Mouse (Mus musculus): ENCODE results near the gene Adcy2. TPM values are rescaled to one million over a fixed set of nuclear protein-coding genes. Genes with fewer than 3 reads are reported as not detected.

The Adcy2 gene
- total and polyA plus RNA-seq, 3 experiments: not detected

DNA sequence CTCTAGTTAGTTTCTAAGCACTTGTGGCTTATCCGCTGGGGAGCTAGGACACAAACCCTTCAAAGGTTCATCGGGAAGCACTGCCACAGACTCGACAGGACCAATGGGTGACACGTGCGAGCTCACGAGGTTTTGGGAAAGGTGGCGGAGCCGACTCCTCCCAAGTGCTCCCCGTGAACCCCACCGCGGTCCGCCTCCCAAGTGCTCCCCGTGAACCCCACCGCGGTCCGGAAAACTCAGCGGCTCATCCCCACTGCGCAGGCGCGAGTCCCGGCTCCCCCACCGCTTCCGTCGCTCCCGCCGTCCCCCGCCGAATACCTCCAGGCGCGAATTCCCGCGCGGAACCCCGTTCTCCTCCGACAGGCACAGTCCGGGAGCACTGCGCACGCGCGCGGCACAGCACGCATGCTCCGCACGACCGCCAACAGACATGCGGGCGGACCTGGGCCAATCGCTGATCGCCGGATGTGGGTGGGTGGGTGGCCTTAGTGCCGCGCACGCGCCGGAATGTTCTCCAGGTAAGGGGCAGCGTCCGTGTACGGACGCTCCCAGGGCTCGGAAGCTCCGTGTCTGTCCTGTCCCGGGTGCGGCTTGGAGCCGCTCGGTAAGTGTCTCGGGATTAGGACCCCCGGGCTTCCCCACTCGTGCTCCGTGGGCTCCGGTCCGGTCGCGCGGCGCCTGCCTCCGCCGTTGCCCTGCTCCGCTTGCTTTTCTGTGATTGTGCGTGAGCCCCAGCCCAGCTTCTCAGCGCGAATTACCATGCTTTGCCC is 417.4 kb downstream of the Adcy2 start, which contains the start of the genes Mtrr and Fastkd3 (continued):
- peak; percentile 81 for TF ChIP-seq TCF12 (IDR thresholded peaks at IDR 0.05; ENCODE audit: low read depth, low read length)
- TF ChIP-seq ZNF384 (IDR thresholded peaks at IDR 0.05; ENCODE audit: low read depth, low read length): no peak
- peak; percentile 68 for TF ChIP-seq CHD2 (IDR thresholded peaks at IDR 0.05; ENCODE audit: low read length)
- 0 out of 2 replicates have a peak, but pooled peaks have one; percentile 30 for TF ChIP-seq TBP (conservative IDR thresholded peaks at IDR 0.05; ENCODE audit: low read depth, low read length)
- peak; percentile 57; the same call in 1 of the 2 replicates for TF ChIP-seq POLR2AphosphoS2 (IDR thresholded peaks at IDR 0.05; ENCODE audit: low read depth, low read length)
- TF ChIP-seq USF1 (IDR thresholded peaks at IDR 0.05; ENCODE audit: low read depth, low read length): peak; percentile 47
- peak; percentile 78 for TF ChIP-seq HCFC1 (IDR thresholded peaks at IDR 0.05; ENCODE audit: low read depth, low read length)
- no peak for TF ChIP-seq GABPA (IDR thresholded peaks at IDR 0.05; ENCODE audit: insufficient replicate concordance, low read depth, low read length)
- TF ChIP-seq MAFK (IDR thresholded peaks at IDR 0.05; ENCODE audit: insufficient replicate concordance, low read length): no peak
- no peak for TF ChIP-seq PAX5 (IDR thresholded peaks at IDR 0.05; ENCODE audit: low read length)
- TF ChIP-seq ZMIZ1 (IDR thresholded peaks at IDR 0.05; ENCODE audit: low read depth, low read length): peak; percentile 38; the same call in 1 of the 2 replicates
- peak; percentile 66 for TF ChIP-seq BHLHE40 (IDR thresholded peaks at IDR 0.05; ENCODE audit: low read depth, low read length)
- TF ChIP-seq USF2 (conservative IDR thresholded peaks at IDR 0.05; ENCODE audit: low read depth, low read length): no peak
- TF ChIP-seq MAZ (IDR thresholded peaks at IDR 0.05; ENCODE audit: low read depth, low read length): 0 out of 2 replicates have a peak, but pooled peaks have one; percentile 74
- no peak for TF ChIP-seq ZKSCAN1 (IDR thresholded peaks at IDR 0.05; ENCODE audit: borderline replicate concordance, low read depth, low read length)
- no peak for TF ChIP-seq CHD1 (IDR thresholded peaks at IDR 0.05; ENCODE audit: low read depth, low read length)
- TF ChIP-seq SMC3 (IDR thresholded peaks at IDR 0.05; ENCODE audit: low read depth, low read length): no peak
- no peak for TF ChIP-seq RAD21 (IDR thresholded peaks at IDR 0.05; ENCODE audit: low read depth, low read length)
- no peak for TF ChIP-seq ZC3H11A (IDR thresholded peaks at IDR 0.05; ENCODE audit: low read depth, low read length)

DNA sequence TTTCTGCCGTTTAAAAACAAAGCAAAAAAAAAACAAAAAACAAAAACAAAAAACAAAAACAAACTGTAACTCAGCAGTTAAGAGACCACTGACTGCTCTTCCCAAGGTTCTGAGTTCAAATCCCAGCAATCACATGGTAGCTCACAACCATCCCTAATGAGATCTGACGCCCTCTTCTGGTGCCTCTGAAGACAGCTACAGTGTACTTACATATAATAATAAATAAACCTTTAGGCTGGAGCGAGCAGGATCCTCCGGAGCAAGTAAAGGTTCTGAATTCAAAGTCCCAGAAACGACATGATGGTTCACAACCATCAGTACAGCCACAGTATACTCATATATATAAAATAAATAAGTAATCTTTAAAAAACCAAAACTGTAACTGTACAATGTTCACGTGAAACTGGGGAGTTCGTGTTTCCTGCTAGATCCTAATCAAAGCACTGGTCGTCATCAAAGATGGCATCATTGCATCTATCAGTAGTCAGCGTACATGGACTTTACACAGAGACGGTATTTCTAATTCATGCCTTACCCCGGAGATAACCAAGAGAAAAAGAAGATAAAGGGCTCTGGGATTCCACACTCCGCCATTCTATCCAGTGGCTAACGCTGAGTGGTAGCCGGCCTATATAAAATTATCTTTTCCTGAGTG is 418.1 kb downstream of the Adcy2 start:
- H3K79me2 ChIP-seq (replicated peaks; ENCODE audit: control insufficient read depth, extremely low read depth, insufficient read depth, poor library complexity, severe bottlenecking): peaks cover 38% of the 10 kb centered on the region
- no peaks in the 10 kb centered on the region for H3K27me3 ChIP-seq (replicated peaks)
- peak overlapping the region; percentile 78 for H3K9ac ChIP-seq (ENCODE audit: insufficient read depth, low read depth)
- peak; percentile 37 for DNase-seq (ENCODE audit: extremely low read depth)
- no peaks in the 10 kb centered on the region for H3K9me3 ChIP-seq (replicated peaks; ENCODE audit: low read length)
- no peak for TF ChIP-seq MEF2A (IDR thresholded peaks at IDR 0.05; ENCODE audit: borderline replicate concordance, low read depth, low read length)
- TF ChIP-seq MAZ (IDR thresholded peaks at IDR 0.05; ENCODE audit: low read depth, low read length): no peak
- TF ChIP-seq CTCF (conservative IDR thresholded peaks at IDR 0.05 in 1 of 2, IDR thresholded peaks at IDR 0.05 in 1 of 2; ENCODE audit: low read depth in 2 of 2, low read length in 2 of 2): peak in 1 of 2 experiments; percentile 29; a peak in 2 of 4 replicates
- no peak for TF ChIP-seq ZC3H11A (IDR thresholded peaks at IDR 0.05; ENCODE audit: low read depth, low read length)
- TF ChIP-seq TBP (conservative IDR thresholded peaks at IDR 0.05; ENCODE audit: low read depth, low read length): 0 out of 2 replicates have a peak, but pooled peaks have one; percentile 11
- TF ChIP-seq POLR2AphosphoS2 (IDR thresholded peaks at IDR 0.05; ENCODE audit: low read depth, low read length): no peak
- peaks cover 3 to 38% of the 10 kb centered on the region in 2 experiments; a peak in 3 of 4 replicates for H3K4me1 ChIP-seq (ENCODE audit: control insufficient read depth in 1 of 2, insufficient read depth in 2 of 2)
- H3K4me2 ChIP-seq (ENCODE audit: insufficient read depth, low read depth, poor library complexity, severe bottlenecking): peak overlapping the region; percentile 51
- H3K27ac ChIP-seq (ENCODE audit: insufficient read depth, low read depth): no peak overlapping the region
- peaks cover 52 to 69% of the 10 kb centered on the region in 2 experiments for H3K36me3 ChIP-seq (replicated peaks in 1 of 2; ENCODE audit: control insufficient read depth in 1 of 2, insufficient read depth in 1 of 2, low read length in 1 of 2)
- H3K4me3 ChIP-seq (replicated peaks in 1 of 3; ENCODE audit: low read depth in 2 of 3, low read length in 2 of 3, poor library complexity in 1 of 3): peak overlapping the region; percentile 65 to 95 (median 90)
- dilution Hi-C loops (cut with MboI; ENCODE audit: extremely low pct_ligation_motif_present, extremely low pct_unique_long_range_greater_than_20kb, low sequenced_read_pairs): no loop called here
- in situ Hi-C loops (cut with MboI; ENCODE audit: low pct_ligation_motif_present, low pct_unique_long_range_greater_than_20kb, low sequenced_read_pairs): loop anchor here (10.0 to 25.0 kb wide), 2 partner anchors 874 to 1231 kb away; partner anchors contain the start of gene Med10
